In genomic region chr8:123643330-123644051, GRCm38 (mm10) we compare ENCODE assay signal across 9 mouse cellular contexts. TPM values are rescaled to one million over a fixed set of nuclear protein-coding genes. Genes with fewer than 3 reads are reported as not detected.
DNase-seq lines count a peak whose midpoint lies in the region; ATAC-seq lines count a peak whose summit lies in the region.
"Had no signal": no experiment of that assay in that cellular context is flagged by ENCODE, and none has a peak within 500 bp of the region (broad histone marks: within the 10 kb centered on the region; RNA-seq: fewer than 3 reads in every experiment).

No protein-coding gene starts in this region.

- no peak overlapping the region for H3K9ac ChIP-seq in forebrain, embryonic 16.5 days (replicated peaks; ENCODE audit: low read depth, low read length)
- H3K9ac ChIP-seq in hindbrain, embryonic 16.5 days (ENCODE audit: low read depth, low read length) = 0 out of 2 replicates have a peak overlapping the region, but pooled peaks have one; percentile 22
- no peak overlapping the region for H3K9ac ChIP-seq in stomach, embryonic 16.5 days (ENCODE audit: low read length)

- peaks cover 4% of the 10 kb centered on the region; the same call in 1 of the 2 replicates for H3K27me3 ChIP-seq in forebrain, embryonic 16.5 days (replicated peaks; ENCODE audit: control insufficient read depth, insufficient read depth, low read length)
- no peaks in the 10 kb centered on the region for H3K27me3 ChIP-seq in hindbrain, embryonic 16.5 days (replicated peaks; ENCODE audit: control insufficient read depth, insufficient read depth, low read length)
- H3K27me3 ChIP-seq in stomach, embryonic 16.5 days (ENCODE audit: control insufficient read depth, insufficient read depth, low read length) = no peaks in the 10 kb centered on the region

- no peak for ATAC-seq in cerebellum, adult (ENCODE audit: insufficient number of reproducible peaks, low FRiP score, low TSS enrichment)
- no peak for ATAC-seq in forebrain, embryonic 16.5 days
- ATAC-seq in hindbrain, embryonic 16.5 days = 0 out of 2 replicates have a peak, but pooled peaks have one; percentile 17
- ATAC-seq in stomach, embryonic 16.5 days (ENCODE audit: insufficient read depth, low FRiP score) = no peak

- intact Hi-C loops in left cerebral cortex, postnatal 25 days (cut with DNase I) = loop anchor here (2.0 kb wide), 1 partner anchor 141 kb away; no protein-coding TSS in a partner anchor

- H3K9me3 ChIP-seq in forebrain, embryonic 16.5 days (ENCODE audit: control insufficient read depth, low read length) = no peaks in the 10 kb centered on the region
- H3K9me3 ChIP-seq in hindbrain, embryonic 16.5 days (ENCODE audit: control insufficient read depth, low read length) = no peaks in the 10 kb centered on the region
- no peaks in the 10 kb centered on the region; the same call in 1 of the 2 replicates for H3K9me3 ChIP-seq in stomach, embryonic 16.5 days (replicated peaks; ENCODE audit: control insufficient read depth, low read length)

- DNase-seq in cerebellum, adult 18-20 months = peak; percentile 70 to 71
- peak; percentile 88 for DNase-seq in brain, adult 2 months (ENCODE audit: low read depth, low spot score)
- DNase-seq in left cerebral cortex, postnatal 25 days (ENCODE audit: low spot score in 2 of 2) = peak; percentile 71 to 78
- DNase-seq in mesoderm, embryonic 11.5 days (ENCODE audit: low read depth, low spot score) = peak; percentile 81

- H3K4me2 ChIP-seq in forebrain, embryonic 16.5 days (ENCODE audit: low read length) = peak overlapping the region; percentile 47
- peak overlapping the region; percentile 57 for H3K4me2 ChIP-seq in hindbrain, embryonic 16.5 days (ENCODE audit: low read length)
- H3K4me2 ChIP-seq in stomach, embryonic 16.5 days (ENCODE audit: low read depth, low read length) = 0 out of 2 replicates have a peak overlapping the region, but pooled peaks have one; percentile 36

- H3K4me3 ChIP-seq in forebrain, embryonic 16.5 days (replicated peaks; ENCODE audit: low read length) = peak overlapping the region; percentile 27
- peak overlapping the region; percentile 28 for H3K4me3 ChIP-seq in hindbrain, embryonic 16.5 days (ENCODE audit: low read length)
- 0 out of 2 replicates have a peak overlapping the region, but pooled peaks have one; percentile 10 for H3K4me3 ChIP-seq in stomach, embryonic 16.5 days (replicated peaks; ENCODE audit: low read length)

- H3K36me3 ChIP-seq in forebrain, embryonic 16.5 days (ENCODE audit: control insufficient read depth, insufficient read depth) = no peaks in the 10 kb centered on the region
- H3K36me3 ChIP-seq in hindbrain, embryonic 16.5 days (ENCODE audit: control insufficient read depth, insufficient read depth, low read length) = no peaks in the 10 kb centered on the region
- no peaks in the 10 kb centered on the region for H3K36me3 ChIP-seq in stomach, embryonic 16.5 days (ENCODE audit: control insufficient read depth, insufficient read depth, low read length)
- H3K36me3 ChIP-seq: G1E had no signal

- no peak overlapping the region for H3K27ac ChIP-seq in forebrain, embryonic 16.5 days (ENCODE audit: low read length)
- H3K27ac ChIP-seq in hindbrain, embryonic 16.5 days (ENCODE audit: low read depth, low read length) = no peak overlapping the region
- H3K27ac ChIP-seq in stomach, embryonic 16.5 days (ENCODE audit: low read length) = no peak overlapping the region

- peaks cover 6% of the 10 kb centered on the region; the same call in 1 of the 2 replicates for H3K4me1 ChIP-seq in forebrain, embryonic 16.5 days (replicated peaks; ENCODE audit: control insufficient read depth, insufficient read depth, low read length)
- H3K4me1 ChIP-seq in hindbrain, embryonic 16.5 days (ENCODE audit: control insufficient read depth, insufficient read depth, low read depth, low read length) = no peaks in the 10 kb centered on the region; the same call in 1 of the 2 replicates
- peaks cover 2% of the 10 kb centered on the region for H3K4me1 ChIP-seq in stomach, embryonic 16.5 days (ENCODE audit: control insufficient read depth, insufficient read depth, low read length)

- 10% methylated on average over 25 of the region's 25 CpGs for WGBS in forebrain, embryonic 16.5 days
- 13% methylated on average over 25 of the region's 25 CpGs for WGBS in hindbrain, embryonic 16.5 days
- 22% methylated on average over 25 of the region's 25 CpGs for WGBS in stomach, embryonic 16.5 days

RNA-seq across cellular contexts. Expression of gene Rhou, which starts 10.2 kb away (rescaled TPM):
- 8.8 and 9.5 TPM in 2 replicates for polyA plus RNA-seq in forebrain, embryonic 16.5 days (2015; fragmentation: Nextera tagmentation; extraction: Ambion mirVana)
- polyA plus RNA-seq in hindbrain, embryonic 16.5 days (2015; fragmentation: Nextera tagmentation; extraction: Ambion mirVana) = 11.6 and 12.3 TPM in 2 replicates
- total RNA-seq in left cerebral cortex, postnatal 25 days (2021) = 10 to 100 TPM; 40.3 to 40.9 TPM
- 7.8 and 8.7 TPM in 2 replicates for polyA plus RNA-seq in stomach, embryonic 16.5 days (2015; fragmentation: Nextera tagmentation; extraction: Ambion mirVana)
- polyA plus RNA-seq: G1E had no signal
